Mouse (Mus musculus) CH12.LX (cell line): ENCODE data around the gene Slc7a7. TPM values are rescaled to one million over a fixed set of nuclear protein-coding genes. Genes with fewer than 3 reads are reported as not detected.
A peak's percentile ranks its signal among the peaks of the same experiment; 100 is the strongest.

Experiments used
- DNase-seq: peaks from one replicate; pipeline ENCODE4 v3.0.0-alpha.2; 2013; ENCODE audit errors: extremely low read depth
- H3K27ac ChIP-seq: 2 replicates; pipeline ENCODE4 v1.5.1; 2012; ENCODE audit warnings: low read depth, mild to moderate bottlenecking, control low read depth, moderate library complexity; ENCODE audit not compliant: insufficient read depth
- H3K27me3 ChIP-seq: replicated peaks from 2 replicates; pipeline ENCODE3; 2012; ENCODE audit warnings: inconsistent platforms
- H3K36me3 ChIP-seq, 2 experiments: replicated peaks in 1 of 2; 2 replicates each; pipeline versions ENCODE3 to v1.6.1; 2012; ENCODE audit warnings: inconsistent platforms in 1 of 2, low read length in 1 of 2, mild to moderate bottlenecking in 1 of 2, mixed read lengths in 1 of 2, moderate library complexity in 1 of 2; ENCODE audit not compliant: control insufficient read depth in 1 of 2, insufficient read depth in 1 of 2
- H3K4me1 ChIP-seq, 2 experiments: 2 replicates each; pipeline ENCODE4 v1.6.1; 2012; ENCODE audit warnings: inconsistent platforms in 1 of 2, moderate library complexity in 1 of 2; ENCODE audit not compliant: insufficient read depth in 2 of 2, control insufficient read depth in 1 of 2
- H3K4me2 ChIP-seq: 2 replicates; pipeline ENCODE4 v1.6.1; 2012; ENCODE audit warnings: low read depth, mild to moderate bottlenecking, control low read depth; ENCODE audit not compliant: poor library complexity, insufficient read depth, severe bottlenecking
- H3K4me3 ChIP-seq, 3 experiments: fragments of 150-350 bp in 1 of 3; sonication (generic) in 1 of 3; replicated peaks in 1 of 3; 2 replicates each; pipeline versions ENCODE3 to v1.5.1; 2011 to 2012; ENCODE audit warnings: low read depth in 2 of 3, low read length in 2 of 3, mild to moderate bottlenecking in 2 of 3, moderate library complexity in 2 of 3, control low read depth in 1 of 3, improper control_type of control experiment in 1 of 3, inconsistent platforms in 1 of 3, mixed read lengths in 1 of 3; ENCODE audit not compliant: poor library complexity in 1 of 3
- H3K79me2 ChIP-seq: replicated peaks from 2 replicates; pipeline ENCODE4 v1.6.1; 2012; ENCODE audit warnings: mild to moderate bottlenecking, moderate library complexity; ENCODE audit not compliant: control insufficient read depth, poor library complexity, insufficient read depth, severe bottlenecking; ENCODE audit errors: extremely low read depth
- H3K9ac ChIP-seq: 2 replicates; pipeline ENCODE4 v1.6.1; 2012; ENCODE audit warnings: low read depth, mild to moderate bottlenecking, control low read depth, moderate library complexity; ENCODE audit not compliant: insufficient read depth
- H3K9me3 ChIP-seq: replicated peaks from 2 replicates; pipeline ENCODE3; 2012; ENCODE audit warnings: low read length, inconsistent platforms, mixed read lengths
- BHLHE40 ChIP-seq: IDR thresholded peaks from 2 replicates; pipeline ENCODE4 v1.6.1; 2011; ENCODE audit warnings: mild to moderate bottlenecking, low read depth, low read length, improper control_type of control experiment
- CHD1 ChIP-seq: IDR thresholded peaks from 2 replicates; pipeline ENCODE4 v1.6.1; 2012; ENCODE audit warnings: low read depth, low read length, improper control_type of control experiment, inconsistent platforms
- ELF1 ChIP-seq: IDR thresholded peaks from 2 replicates; pipeline ENCODE4 v1.6.1; 2014; ENCODE audit warnings: low read depth, mild to moderate bottlenecking, inconsistent platforms, low read length, improper control_type of control experiment
- EP300 ChIP-seq: IDR thresholded peaks from 2 replicates; pipeline ENCODE4 v1.6.1; 2011; ENCODE audit warnings: low read length, improper control_type of control experiment
- ETS1 ChIP-seq: conservative IDR thresholded peaks from 2 replicates; pipeline ENCODE4 v1.6.1; 2012; ENCODE audit warnings: low read depth, mild to moderate bottlenecking, inconsistent platforms, low read length, improper control_type of control experiment, moderate library complexity
- GABPA ChIP-seq: IDR thresholded peaks from 2 replicates; pipeline ENCODE4 v1.6.1; 2012; ENCODE audit warnings: low read depth, low read length, improper control_type of control experiment, inconsistent platforms; ENCODE audit not compliant: insufficient replicate concordance
- IRF4 ChIP-seq: IDR thresholded peaks from 2 replicates; pipeline ENCODE4 v1.6.1; 2014; ENCODE audit warnings: low read depth, mild to moderate bottlenecking, inconsistent platforms, low read length, improper control_type of control experiment
- KAT2A ChIP-seq: IDR thresholded peaks from 2 replicates; pipeline ENCODE4 v1.6.1; 2012; ENCODE audit warnings: low read length, improper control_type of control experiment, inconsistent platforms; ENCODE audit not compliant: insufficient replicate concordance
- MAX ChIP-seq: IDR thresholded peaks from 2 replicates; pipeline ENCODE4 v1.6.1; 2011; ENCODE audit warnings: low read length, improper control_type of control experiment
- MXI1 ChIP-seq: IDR thresholded peaks from 2 replicates; pipeline ENCODE4 v1.6.1; 2011; ENCODE audit warnings: mild to moderate bottlenecking, low read depth, low read length, improper control_type of control experiment
- NRF1 ChIP-seq: IDR thresholded peaks from 2 replicates; pipeline ENCODE4 v1.6.1; 2014; ENCODE audit warnings: low read depth, mild to moderate bottlenecking, inconsistent platforms, low read length, improper control_type of control experiment, moderate library complexity
- POLR2A ChIP-seq: IDR thresholded peaks from 2 replicates; pipeline ENCODE4 v1.6.1; 2011; ENCODE audit warnings: low read depth, mild to moderate bottlenecking, improper control_type of control experiment, low read length
- RAD21 ChIP-seq: IDR thresholded peaks from 2 replicates; pipeline ENCODE4 v1.6.1; 2011; ENCODE audit warnings: low read depth, mild to moderate bottlenecking, low read length, improper control_type of control experiment, moderate library complexity
- TCF12 ChIP-seq: IDR thresholded peaks from 2 replicates; pipeline ENCODE4 v1.6.1; 2014; ENCODE audit warnings: low read depth, mild to moderate bottlenecking, inconsistent platforms, low read length, improper control_type of control experiment
- USF1 ChIP-seq: IDR thresholded peaks from 2 replicates; pipeline ENCODE4 v1.6.1; 2014; ENCODE audit warnings: low read depth, mild to moderate bottlenecking, inconsistent platforms, low read length, improper control_type of control experiment
- USF2 ChIP-seq: conservative IDR thresholded peaks from 2 replicates; pipeline ENCODE4 v1.6.1; 2011; ENCODE audit warnings: low read depth, low read length, improper control_type of control experiment
- ZKSCAN1 ChIP-seq: IDR thresholded peaks from 2 replicates; pipeline ENCODE4 v1.6.1; 2012; ENCODE audit warnings: low read depth, inconsistent platforms, low read length, improper control_type of control experiment, borderline replicate concordance
- ZNF384 ChIP-seq: IDR thresholded peaks from 2 replicates; pipeline ENCODE4 v1.6.1; 2012; ENCODE audit warnings: low read depth, low read length, improper control_type of control experiment, inconsistent platforms
- dilution Hi-C: fragments of 300-500 bp; cut with MboI; formaldehyde crosslinking; loops from 2 replicates; pipeline ENCODE4 v1.14.3; 2020; ENCODE audit warnings: low sequenced_read_pairs; ENCODE audit not compliant: extremely low pct_unique_long_range_greater_than_20kb, extremely low pct_ligation_motif_present
- in situ Hi-C: fragments of 300-500 bp; cut with MboI; formaldehyde crosslinking; loops from 3 replicates; pipeline ENCODE4 v1.14.3; 2019; ENCODE audit warnings: low sequenced_read_pairs, low pct_ligation_motif_present, low pct_unique_long_range_greater_than_20kb, mixed read lengths
- polyA plus RNA-seq: library from polyadenylated mRNA; unstranded; fragments of >175 nt; gene quantifications from 2 replicates; pipeline ENCODE4 v1.2.1, GENCODE M21; 2012; ENCODE audit warnings: low read depth; ENCODE audit not compliant: insufficient read length
- total RNA-seq, 2 experiments: library from RNA; depleted of rRNA; stranded (reverse); fragments of 300-350 nt in 1 of 2; fragments of >200 nt in 1 of 2; gene quantifications; 2 replicates each; pipeline ENCODE4 v1.2.3; 2012 to 2014

Slc7a7 gene
- total and polyA plus RNA-seq, 3 experiments = 27.8 to 50.4 (median 45.4) TPM

GRCm38 (mm10) chr14:54435194-54435918 is 17.8 kb upstream of the Slc7a7 start:
- in situ Hi-C loops (loop anchor here (10.0 kb wide), 1 partner anchor 201 kb away; no protein-coding TSS in a partner anchor), dilution Hi-C loops (no loop called here)
- Histone ChIP-seq H3K9ac (no peak overlapping the region), H3K27ac (no peak overlapping the region), H3K4me2 (no peak overlapping the region), H3K79me2 (no peaks in the 10 kb centered on the region), H3K4me3 (no peak overlapping the region), H3K36me3 (peaks cover 1 to 7% of the 10 kb centered on the region in 2 experiments), H3K4me1 (peaks cover 15 to 25% of the 10 kb centered on the region in 2 experiments), H3K27me3 (no peaks in the 10 kb centered on the region), H3K9me3 (no peaks in the 10 kb centered on the region)
- TF ChIP-seq EP300 = no peak
- no peak for TF ChIP-seq ZNF384
- no peak for TF ChIP-seq POLR2A
- no peak for TF ChIP-seq MXI1
- no peak for TF ChIP-seq NRF1
- TF ChIP-seq GABPA = no peak
- TF ChIP-seq TCF12 = peak; percentile 47; the same call in 1 of the 2 replicates
- TF ChIP-seq RAD21 = no peak
- TF ChIP-seq MAX = 0 out of 2 replicates have a peak, but pooled peaks have one; percentile 28
- TF ChIP-seq KAT2A = no peak
- TF ChIP-seq ELF1 = peak; percentile 65; the same call in 1 of the 2 replicates
- TF ChIP-seq USF1 = no peak
- TF ChIP-seq CHD1 = no peak
- TF ChIP-seq ETS1 = peak; percentile 42; the same call in 1 of the 2 replicates
- peak; percentile 45; the same call in 1 of the 2 replicates for TF ChIP-seq IRF4
- peak; percentile 77 for DNase-seq

- dilution Hi-C loops (no loop called here), in situ Hi-C loops (loop anchor here (10.0 kb wide), 1 partner anchor 199 kb away; no protein-coding TSS in a partner anchor)
- no peaks in the 10 kb centered on the region for H3K27me3 ChIP-seq
- H3K4me3 ChIP-seq = no peak overlapping the region
- no peaks in the 10 kb centered on the region for H3K79me2 ChIP-seq
- H3K9ac ChIP-seq = no peak overlapping the region
- H3K4me1 ChIP-seq = peaks cover 14 to 24% of the 10 kb centered on the region in 2 experiments
- no peak overlapping the region for H3K27ac ChIP-seq
- no peak overlapping the region for H3K4me2 ChIP-seq
- TF ChIP-seq ZKSCAN1 (no peak), USF2 (no peak), MAX (no peak), BHLHE40 (no peak)
- peaks cover 10 to 20% of the 10 kb centered on the region in 2 experiments for H3K36me3 ChIP-seq
- no peak for DNase-seq
- H3K9me3 ChIP-seq = no peaks in the 10 kb centered on the region
Observed at GRCm38 (mm10) chr14:54433941-54434531, 16.5 kb upstream of the Slc7a7 start.
